Mouse (Mus musculus) liver, embryonic 16.5 days (tissue): ENCODE measurements around the gene Alkbh8. TPM values are rescaled to one million over a fixed set of nuclear protein-coding genes. Genes with fewer than 3 reads are reported as not detected.
"Not testable (repeated sequence)": the region's sequence is repeated elsewhere in the genome, so short reads cannot be mapped to it uniquely, and the experiment has no call there.

Experiments
- ATAC-seq: fragments of 200-750 bp; cut with Nextera tagmentation; 2 replicates; pipeline ENCODE4 v1.8.0; 2017; ENCODE audit warnings: low read depth, mild to moderate bottlenecking, moderate number of reproducible peaks, moderate library complexity
- H3K27ac ChIP-seq: fragments of 300-500 bp; sonication (generic); 2 replicates; pipeline ENCODE4 v1.5.1; 2014; ENCODE audit warnings: mild to moderate bottlenecking, low read length
- H3K27me3 ChIP-seq: fragments of 300-500 bp; sonication (generic); 2 replicates; pipeline ENCODE4 v1.6.1; 2014; ENCODE audit warnings: low read depth, low read length, mixed read lengths; ENCODE audit not compliant: control insufficient read depth, insufficient read depth
- H3K36me3 ChIP-seq: fragments of 300-500 bp; sonication (generic); 2 replicates; pipeline ENCODE4 v1.6.1; 2014; ENCODE audit warnings: mild to moderate bottlenecking; ENCODE audit not compliant: control insufficient read depth, insufficient read depth
- H3K4me1 ChIP-seq: fragments of 300-500 bp; sonication (generic); 2 replicates; pipeline ENCODE4 v1.6.1; 2014; ENCODE audit warnings: low read depth, low read length, mixed read lengths; ENCODE audit not compliant: control insufficient read depth
- H3K4me2 ChIP-seq: fragments of 300-500 bp; sonication (generic); 2 replicates; pipeline ENCODE4 v1.6.1; 2014; ENCODE audit warnings: low read depth, low read length, mixed read lengths
- H3K4me3 ChIP-seq: fragments of 300-500 bp; sonication (generic); 2 replicates; pipeline ENCODE4 v1.5.1; 2014; ENCODE audit warnings: low read depth, mild to moderate bottlenecking, low read length
- H3K9ac ChIP-seq: fragments of 300-500 bp; sonication (generic); 2 replicates; pipeline ENCODE4 v1.6.1; 2014; ENCODE audit warnings: low read depth, low read length
- H3K9me3 ChIP-seq: fragments of 300-500 bp; sonication (generic); replicated peaks from 2 replicates; pipeline ENCODE4 v1.6.1; 2016; ENCODE audit warnings: low read length; ENCODE audit not compliant: control insufficient read depth
- WGBS: fragments of 180-500 bp; shearing (Covaris S2); extraction: QIAGEN DNeasy Blood & Tissue Kit; methylation state at CpG from one replicate; pipeline ENCODE4 v1.1.7; 2014; ENCODE audit not compliant: insufficient replicate concordance; 5-methylcytosine and 5-hydroxymethylcytosine counted together
- polyA plus RNA-seq: library from polyadenylated mRNA; unstranded; fragments of >200 nt; fragmentation: Nextera tagmentation; extraction: Ambion mirVana; gene quantifications from 2 replicates; pipeline ENCODE4 v1.2.1, GENCODE M21; 2015

The Alkbh8 gene
- polyA plus RNA-seq: 14.9 and 16.6 TPM in 2 replicates

DNA sequence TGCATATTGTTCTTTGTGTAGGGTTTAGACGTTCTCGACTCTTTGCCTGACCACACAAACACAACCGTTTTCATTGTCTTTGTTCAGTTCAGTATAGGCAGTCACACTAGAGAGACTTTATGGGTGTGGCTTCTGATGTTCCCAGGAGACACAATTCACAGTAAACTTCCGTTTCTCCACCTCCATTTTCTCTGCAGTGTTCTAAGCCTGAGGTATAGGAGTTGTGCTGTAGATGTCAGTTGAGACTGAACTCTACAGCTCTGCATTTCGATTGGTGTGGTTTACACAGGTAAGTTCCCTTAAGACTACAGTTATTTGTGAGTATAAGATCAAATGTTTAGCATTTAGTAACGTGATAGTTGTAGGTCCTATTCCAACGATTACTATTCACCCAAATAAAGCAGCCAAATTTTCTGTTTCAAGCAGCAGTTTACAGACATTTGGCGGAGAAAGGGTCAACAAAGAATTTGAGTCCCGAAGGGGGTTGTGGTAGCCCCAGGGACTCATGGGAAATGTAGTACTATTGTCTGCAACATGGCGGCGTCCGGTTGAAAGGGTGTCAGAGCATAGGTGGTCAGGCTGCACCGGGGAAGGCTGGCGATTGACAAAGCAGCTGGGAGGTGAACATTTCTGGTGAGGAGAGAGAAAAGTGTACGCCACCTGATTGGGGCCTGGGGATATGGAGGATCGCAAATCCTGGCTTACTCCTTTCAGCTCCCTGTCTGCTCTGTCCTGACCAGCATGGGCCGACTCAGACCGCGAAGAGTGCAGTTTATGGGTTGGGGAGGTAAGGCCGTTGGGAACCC, at the start of gene Alkbh8:
Gene Alkbh8, plus strand, starts transcription at position 179 of the 806 bp plus-strand sequence.
- 1% methylated on average over 20 of the region's 20 CpGs for WGBS
- H3K4me3 ChIP-seq: peak within 1 kb of the TSS; percentile 90
- H3K27me3 ChIP-seq: no peaks in the 10 kb centered on the region
- H3K27ac ChIP-seq: peak within 1 kb of the TSS; percentile 93
- peak within 1 kb of the TSS; percentile 84 for H3K9ac ChIP-seq
- peak within 1 kb of the TSS; percentile 63 for H3K4me2 ChIP-seq
- no peaks in the 10 kb centered on the region for H3K9me3 ChIP-seq
- peak; percentile 86 for ATAC-seq
- H3K36me3 ChIP-seq: peaks cover 7% of the 10 kb centered on the region; the same call in 1 of the 2 replicates
- peaks cover 19% of the 10 kb centered on the region for H3K4me1 ChIP-seq

DNA sequence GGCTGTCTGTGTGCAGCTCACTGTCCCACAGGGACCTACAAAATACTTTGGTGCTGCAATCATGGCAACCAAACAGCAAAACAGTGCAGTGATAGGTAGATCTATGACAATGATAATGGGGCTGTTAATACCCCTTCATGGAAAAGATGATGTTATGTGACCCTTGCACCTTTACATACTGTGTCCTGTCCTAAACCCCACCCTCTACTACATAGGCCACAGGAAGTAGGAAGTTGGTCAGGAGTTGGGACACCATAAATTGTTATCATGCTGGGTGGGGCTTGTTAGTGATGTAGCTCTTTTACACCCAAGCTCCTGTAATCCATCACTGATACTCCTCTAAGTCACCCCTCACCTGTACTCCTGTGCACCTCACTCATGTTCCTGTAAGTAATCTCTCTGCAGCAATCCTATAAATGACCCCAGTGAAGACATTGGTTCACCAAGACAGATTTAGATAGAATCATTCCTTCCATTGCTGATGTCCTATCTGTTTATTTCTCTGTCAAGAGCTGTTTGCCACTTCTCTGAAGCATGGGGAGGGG, 25.6 kb upstream of the Alkbh8 start:
- Histone ChIP-seq H3K9ac (no peak overlapping the region), H3K4me1 (no peaks in the 10 kb centered on the region), H3K27me3 (no peaks in the 10 kb centered on the region), H3K36me3 (no peaks in the 10 kb centered on the region), H3K4me2 (no peak overlapping the region), H3K9me3 (no peaks in the 10 kb centered on the region), H3K27ac (no peak overlapping the region), H3K4me3 (no peak overlapping the region)
- ATAC-seq: 0 out of 2 replicates have a peak, but pooled peaks have one; percentile 30

- 55% methylated on average over 2 of the region's 2 CpGs for WGBS
- H3K4me2 ChIP-seq: no peak overlapping the region
- no peaks in the 10 kb centered on the region for H3K4me1 ChIP-seq
- no peak overlapping the region for H3K9ac ChIP-seq
- no peak for ATAC-seq
- H3K36me3 ChIP-seq: no peaks in the 10 kb centered on the region
- H3K27me3 ChIP-seq: no peaks in the 10 kb centered on the region
- no peak overlapping the region for H3K27ac ChIP-seq
- no peak overlapping the region for H3K4me3 ChIP-seq
- H3K9me3 ChIP-seq: no peaks in the 10 kb centered on the region
Measured at GRCm38 (mm10) chr9:3310016-3310415, 24.9 kb upstream of the Alkbh8 start.

DNA sequence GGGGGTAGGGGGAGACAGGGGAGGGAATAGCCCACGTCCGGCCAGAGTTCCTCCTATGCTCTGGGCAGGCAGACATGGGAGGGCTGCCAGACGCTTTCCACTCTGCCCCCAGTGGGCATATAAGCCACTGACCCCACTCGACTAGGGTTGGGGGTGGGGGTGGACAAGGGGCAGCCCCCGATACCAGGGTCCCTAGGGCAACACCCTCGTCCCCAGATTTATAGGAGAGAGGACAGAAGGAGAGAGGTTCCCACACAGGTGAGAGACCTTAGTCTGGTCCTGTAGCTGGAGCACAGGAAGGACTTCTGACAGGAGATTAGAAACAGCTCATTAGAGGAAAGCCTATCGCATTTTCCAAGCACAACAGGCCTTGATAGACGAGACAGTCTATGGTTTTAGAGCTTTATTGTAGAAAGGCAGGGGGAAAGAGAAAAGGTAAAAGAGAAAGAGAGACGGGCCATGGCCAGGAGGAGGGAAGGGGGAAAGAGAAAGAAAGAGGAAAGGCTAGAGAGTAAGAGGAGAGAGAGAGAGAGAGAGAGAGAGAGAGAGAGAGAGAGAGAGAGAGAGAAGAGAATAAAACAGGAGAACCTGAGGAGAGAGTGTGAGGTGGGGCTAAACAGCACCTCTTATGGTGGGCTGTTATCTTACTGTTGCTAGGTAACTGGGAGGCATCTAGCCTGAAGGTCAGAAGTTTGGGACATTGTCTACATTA, 7.4 kb upstream of the Alkbh8 start:
- peak overlapping the region; percentile 60 for H3K4me2 ChIP-seq
- H3K36me3 ChIP-seq, H3K9me3 ChIP-seq, H3K27me3 ChIP-seq: not testable (repeated sequence)
- peak overlapping the region; percentile 19; the same call in 1 of the 2 replicates for H3K4me3 ChIP-seq
- ATAC-seq: peak; percentile 67
- H3K4me1 ChIP-seq: peaks cover 25% of the 10 kb centered on the region
- peak overlapping the region; percentile 51 for H3K9ac ChIP-seq
- H3K27ac ChIP-seq: peak overlapping the region; percentile 95
- 20% methylated on average over 9 of the region's 9 CpGs for WGBS

DNA sequence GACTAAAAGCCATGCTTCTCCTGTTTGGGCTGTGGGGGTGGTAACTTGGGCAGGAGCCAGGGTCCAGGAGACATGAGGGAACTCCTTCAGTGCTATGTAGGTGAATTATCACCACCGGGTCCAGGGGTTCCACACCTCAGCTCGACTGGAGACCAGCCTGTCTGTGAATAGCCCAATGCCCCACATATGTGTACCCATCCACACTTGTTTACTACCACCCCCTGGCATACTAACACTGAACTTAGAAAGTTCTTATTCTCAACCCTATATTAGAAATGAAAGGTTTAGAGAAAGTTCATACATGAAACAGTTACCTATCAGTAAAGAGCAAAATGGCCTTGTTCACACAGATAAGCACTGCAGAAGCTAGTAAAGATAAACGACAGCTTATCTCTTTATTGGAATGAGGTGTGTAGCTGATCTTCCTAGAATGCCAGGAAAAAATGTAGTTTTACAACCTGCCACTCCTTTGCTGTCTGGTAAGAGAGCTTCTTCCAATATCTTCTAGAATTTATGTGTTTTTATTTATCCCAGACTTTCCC, 6.8 kb upstream of the Alkbh8 start:
- Histone ChIP-seq H3K4me2 (peak overlapping the region; percentile 60), H3K27ac (peak overlapping the region; percentile 95), H3K36me3 (no peaks in the 10 kb centered on the region), H3K27me3 (no peaks in the 10 kb centered on the region), H3K9ac (peak overlapping the region; percentile 51), H3K4me3 (peak overlapping the region; percentile 19; the same call in 1 of the 2 replicates), H3K4me1 (peaks cover 25% of the 10 kb centered on the region), H3K9me3 (no peaks in the 10 kb centered on the region)
- 18% methylated on average over 3 of the region's 3 CpGs for WGBS
- ATAC-seq: peak; percentile 83

- no peaks in the 10 kb centered on the region for H3K36me3 ChIP-seq
- peak overlapping the region; percentile 56; the same call in 1 of the 2 replicates for H3K9ac ChIP-seq
- peak overlapping the region; percentile 93 for H3K27ac ChIP-seq
- H3K9me3 ChIP-seq: no peaks in the 10 kb centered on the region
- no peaks in the 10 kb centered on the region for H3K27me3 ChIP-seq
- H3K4me3 ChIP-seq: no peak overlapping the region; the same call in 1 of the 2 replicates
- H3K4me1 ChIP-seq: peaks cover 30% of the 10 kb centered on the region
- ATAC-seq: 0 out of 2 replicates have a peak, but pooled peaks have one; percentile 1
- H3K4me2 ChIP-seq: peak overlapping the region; percentile 55
Measured at GRCm38 (mm10) chr9:3330319-3330718, 4.6 kb upstream of the Alkbh8 start.

GRCm38 (mm10) chr9:3330737-3331384, 4.1 kb upstream of the Alkbh8 start:
- Histone ChIP-seq H3K4me2 (peak overlapping the region; percentile 55), H3K27ac (peak overlapping the region; percentile 93), H3K9me3 (no peaks in the 10 kb centered on the region), H3K36me3 (no peaks in the 10 kb centered on the region), H3K4me3 (peak overlapping the region; percentile 27), H3K9ac (peak overlapping the region; percentile 56), H3K27me3 (no peaks in the 10 kb centered on the region), H3K4me1 (peaks cover 30% of the 10 kb centered on the region)
- peak; percentile 71 for ATAC-seq
- 19% methylated on average over 3 of the region's 3 CpGs for WGBS

GRCm38 (mm10) chr9:3336661-3337060, 1.7 kb downstream of the Alkbh8 start:
- Histone ChIP-seq H3K27me3 (no peaks in the 10 kb centered on the region), H3K36me3 (peaks cover 11% of the 10 kb centered on the region), H3K4me3 (peak overlapping the region; percentile 46), H3K9me3 (no peaks in the 10 kb centered on the region), H3K4me2 (peak overlapping the region; percentile 58), H3K4me1 (peaks cover 9% of the 10 kb centered on the region), H3K9ac (peak overlapping the region; percentile 49), H3K27ac (no peak overlapping the region)
- no peak for ATAC-seq
- WGBS: 72% methylated on average over 3 of the region's 3 CpGs
